Mouse (Mus musculus): ENCODE data around the gene Podxl.

GRCm38 (mm10) chr6:31597136-31597460 lies 33.3 kb upstream of the Podxl start:
- TF ChIP-seq POLR2A (IDR thresholded peaks at IDR 0.05; ENCODE audit: low read depth, low read length) (no peak), CTCF (IDR thresholded peaks at IDR 0.05; ENCODE audit: borderline replicate concordance, insufficient read depth, low read length) (no peak)
